Mouse (Mus musculus): ENCODE measurements around the gene Gpc6.

The Gpc6 gene

DNA sequence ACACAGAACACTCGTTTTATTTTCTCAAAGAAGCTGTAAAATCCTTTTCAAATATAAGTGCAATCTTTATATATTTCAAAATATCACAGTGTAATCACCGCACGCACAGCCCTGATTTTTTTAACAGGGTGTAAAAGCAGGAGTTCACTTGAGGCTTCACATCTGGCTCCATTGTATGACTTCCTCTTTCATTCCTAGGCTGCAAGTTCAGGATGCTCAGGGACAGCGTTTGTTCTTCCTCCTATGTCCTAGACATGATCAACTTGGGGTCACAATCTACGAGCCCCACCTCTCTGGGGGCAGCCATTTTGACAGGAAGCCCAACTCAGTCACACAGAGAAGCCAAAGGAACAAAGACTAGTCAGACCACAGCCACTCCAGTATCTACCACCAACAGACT lies 1094.2 kb downstream of the Gpc6 start:
- DNase-seq (ENCODE audit: low read depth): no peak

DNA sequence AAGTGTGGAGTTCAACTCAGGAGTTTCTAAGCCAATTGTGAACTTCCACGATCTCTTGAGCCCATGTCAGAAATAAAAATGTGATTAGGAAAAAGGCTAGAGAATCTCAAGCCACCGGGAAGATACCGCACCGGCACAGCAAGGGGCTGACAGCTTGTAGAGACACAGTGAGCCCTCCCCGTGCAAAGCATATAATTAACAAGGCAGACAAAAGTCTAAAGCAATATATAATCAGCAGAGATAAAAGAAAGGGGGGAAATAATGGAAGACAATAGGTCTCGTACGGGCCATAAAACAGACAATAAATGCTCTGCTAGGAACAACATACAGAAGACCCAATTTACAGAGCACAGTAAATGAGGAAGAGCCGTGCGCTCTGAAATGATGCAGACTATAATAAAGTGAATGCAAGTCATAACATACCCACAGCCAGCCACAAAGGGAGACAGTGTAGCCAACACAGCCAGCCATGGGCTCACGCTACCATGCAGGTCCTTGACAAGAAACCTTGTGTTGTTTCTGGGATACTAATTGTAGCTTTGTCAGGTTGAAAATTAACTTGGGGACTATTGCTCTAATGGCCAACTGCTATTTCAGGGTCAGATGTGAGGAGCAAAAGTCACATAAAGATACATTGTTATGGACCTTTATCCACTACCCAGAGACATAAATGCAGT lies 1096.9 kb downstream of the Gpc6 start:
- no peak for DNase-seq (ENCODE audit: low read depth)

Measured in fibroblast of lung, adult 2 months (primary cell).